Mouse (Mus musculus) hindlimb bud, embryonic 11.5 days (tissue): ENCODE results near the gene Rec114.

Source experiments
- DNase-seq: peaks from one replicate; pipeline ENCODE4 v3.0.0-alpha.2; 2012; ENCODE audit warnings: low read depth, low spot score; ENCODE audit errors: extremely low spot score

The Rec114 gene

DNA sequence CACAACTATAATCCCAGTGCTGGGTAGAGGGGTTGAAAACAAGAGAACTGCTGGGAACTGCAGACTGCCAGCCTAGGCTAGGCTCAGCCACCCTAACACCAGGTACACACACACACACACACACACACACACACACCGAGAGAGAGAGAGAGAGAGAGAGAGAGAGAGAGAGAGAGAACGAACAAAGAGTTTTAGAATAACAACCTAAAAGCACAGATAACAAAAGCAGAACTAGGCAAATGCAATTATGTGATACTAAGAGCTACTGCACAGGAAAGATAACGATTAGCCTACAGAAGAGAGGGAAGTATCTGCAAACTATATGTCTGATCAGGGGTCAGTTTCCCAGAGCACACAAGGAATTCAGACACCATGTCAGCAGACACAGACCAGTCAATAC, 24.8 kb downstream of the Rec114 start:
- no peak for DNase-seq

DNA sequence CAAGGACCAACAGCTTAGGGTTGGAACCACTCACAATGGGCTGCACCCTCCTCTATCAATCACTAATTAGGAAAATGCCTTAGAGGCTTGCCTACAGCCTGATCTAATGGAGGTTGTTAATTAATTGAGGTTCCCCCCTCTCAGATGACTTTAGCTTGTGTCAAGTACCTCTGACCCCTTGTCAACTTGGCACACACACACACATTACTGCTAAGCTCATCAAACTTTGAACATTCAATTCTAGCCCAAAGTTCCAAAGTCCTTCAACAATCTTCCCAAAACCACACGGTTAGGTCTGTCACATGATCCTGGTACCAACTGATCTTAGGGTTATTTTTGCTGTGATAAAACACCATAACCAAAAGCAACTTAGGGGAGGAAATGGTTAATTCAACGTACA, 26.9 kb downstream of the Rec114 start:
- DNase-seq: no peak

DNA sequence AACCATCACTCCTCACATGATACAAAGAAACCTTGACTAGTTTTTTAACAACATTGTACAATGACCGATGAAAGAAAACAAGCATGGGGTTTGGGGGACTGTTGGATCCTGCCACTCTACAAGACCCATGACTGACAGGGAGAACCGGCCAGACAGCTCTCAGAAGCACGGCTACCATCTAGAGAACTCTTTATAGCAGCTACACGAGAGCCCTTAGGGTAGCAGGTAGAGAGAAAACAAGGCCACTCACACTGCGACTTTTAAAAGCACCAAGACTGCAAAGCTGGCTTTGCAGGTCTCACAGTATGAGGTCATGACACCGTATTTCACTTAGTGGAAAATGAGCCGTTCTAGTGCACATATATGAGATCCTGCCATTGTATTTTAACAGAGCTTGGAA, 33.1 kb downstream of the Rec114 start:
- DNase-seq: no peak

DNA sequence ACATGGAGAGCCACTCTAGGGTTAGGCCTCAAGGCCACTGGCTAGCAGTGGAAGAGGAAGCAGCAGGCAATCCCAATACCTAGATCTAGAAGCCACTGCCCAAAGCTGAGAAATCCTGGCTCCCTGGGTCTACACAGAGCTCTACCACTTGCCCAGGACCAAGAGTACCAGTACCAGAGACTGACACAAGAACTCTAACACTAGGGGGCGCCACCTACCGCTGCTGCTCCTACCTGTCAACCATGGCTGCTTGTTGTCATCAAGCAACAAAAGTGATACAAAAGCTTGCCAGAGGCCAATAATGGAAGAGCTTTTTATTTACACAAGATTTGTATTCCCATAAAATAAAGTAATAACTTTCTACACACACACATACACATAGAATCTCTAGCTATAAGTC, 33.8 kb downstream of the Rec114 start:
- peak; percentile 28 for DNase-seq

DNA sequence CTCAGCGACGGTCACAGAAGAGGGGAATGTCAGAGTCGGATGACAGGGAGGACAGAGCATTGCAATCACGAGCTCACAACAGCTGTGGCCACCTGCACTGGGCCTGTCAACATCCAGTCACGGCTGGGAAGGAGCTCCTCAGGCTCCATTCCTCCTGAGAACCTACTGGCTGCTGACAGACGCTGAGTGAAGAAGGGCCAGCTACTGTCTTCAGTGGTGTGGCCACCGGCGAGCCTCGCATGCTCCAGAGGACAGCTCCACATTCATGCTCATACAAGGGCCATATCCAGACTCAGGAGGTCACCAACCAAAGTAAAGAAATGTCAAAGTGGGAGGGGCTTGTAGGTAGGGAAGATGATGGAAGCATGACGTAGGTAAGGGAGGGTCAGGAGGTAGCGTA, 36.0 kb downstream of the Rec114 start:
- DNase-seq: no peak

DNA sequence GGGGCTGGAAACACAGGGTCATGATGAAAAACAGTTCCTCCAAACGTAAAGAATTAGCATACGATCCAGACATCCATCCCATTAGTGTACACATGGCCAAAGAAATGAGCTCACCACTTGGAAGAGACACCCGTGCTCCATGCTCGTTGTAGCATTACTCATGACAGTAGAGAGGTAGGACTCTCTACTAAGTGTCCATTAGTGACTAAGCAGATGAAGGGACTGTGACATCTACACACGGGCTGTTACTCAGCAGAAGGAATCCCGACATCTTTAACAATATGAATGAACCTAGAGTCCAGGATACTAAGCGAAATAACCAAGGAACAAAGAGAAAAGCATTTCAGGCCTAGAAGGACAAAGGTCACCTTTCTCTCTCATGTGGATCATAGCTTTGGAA, 37.7 kb downstream of the Rec114 start:
- no peak for DNase-seq

DNA sequence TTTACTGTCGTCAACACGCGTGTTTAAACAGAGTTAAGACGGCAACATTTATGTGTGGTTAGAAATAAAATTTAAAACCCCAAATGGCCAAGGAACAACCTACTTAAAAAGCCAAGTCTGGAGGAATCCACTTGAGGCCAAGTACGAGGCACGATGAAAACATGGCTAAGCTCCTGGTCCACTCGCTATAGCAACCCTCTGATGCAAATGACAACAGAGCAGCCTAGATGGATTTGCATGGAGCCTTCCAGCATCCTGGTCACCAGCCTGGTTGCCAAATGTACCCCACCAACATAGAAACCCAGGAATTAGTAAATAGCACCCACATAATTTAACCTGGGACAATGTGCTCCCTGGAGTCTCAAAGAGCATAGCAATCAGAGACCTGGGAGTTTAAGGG, 40.0 kb downstream of the Rec114 start:
- DNase-seq: no peak

DNA sequence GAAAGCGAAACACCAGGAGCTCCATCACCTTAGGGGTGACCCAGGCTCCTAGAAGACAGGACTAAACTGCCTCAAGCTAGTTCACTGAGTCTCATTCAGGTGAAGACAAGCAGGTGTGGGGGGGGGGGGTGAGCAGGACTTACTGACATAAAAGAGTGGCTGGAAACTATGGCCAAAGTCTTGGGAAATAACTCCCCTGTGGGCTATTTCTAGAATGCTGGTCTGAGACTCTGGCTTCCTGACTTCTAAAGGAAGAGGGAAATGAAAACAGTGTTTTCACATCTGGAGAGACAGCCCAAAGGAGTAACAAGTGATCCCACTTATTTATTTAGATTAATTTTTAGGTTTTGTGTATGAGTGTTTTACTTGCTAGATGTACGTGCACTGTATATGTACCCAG, 42.0 kb downstream of the Rec114 start:
- DNase-seq: no peak

DNA sequence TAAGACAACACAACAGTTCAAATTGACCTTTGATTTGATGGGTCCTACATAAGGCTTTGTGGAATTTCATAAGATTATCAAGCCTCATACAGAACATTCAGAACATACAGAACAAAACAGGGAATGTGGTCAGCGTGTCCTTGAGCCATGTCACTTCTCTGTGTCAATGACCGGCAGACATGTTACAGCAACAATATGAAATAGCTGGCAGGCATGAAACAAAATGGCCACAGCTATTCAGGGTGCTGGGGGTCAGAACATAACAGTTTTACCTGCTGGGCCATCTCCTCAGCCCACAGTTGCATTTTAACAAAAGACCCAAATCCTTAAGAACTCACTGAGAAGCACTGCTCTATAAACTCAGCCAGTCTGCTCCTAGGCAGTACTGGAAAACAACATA, 45.3 kb downstream of the Rec114 start:
- DNase-seq: no peak

DNA sequence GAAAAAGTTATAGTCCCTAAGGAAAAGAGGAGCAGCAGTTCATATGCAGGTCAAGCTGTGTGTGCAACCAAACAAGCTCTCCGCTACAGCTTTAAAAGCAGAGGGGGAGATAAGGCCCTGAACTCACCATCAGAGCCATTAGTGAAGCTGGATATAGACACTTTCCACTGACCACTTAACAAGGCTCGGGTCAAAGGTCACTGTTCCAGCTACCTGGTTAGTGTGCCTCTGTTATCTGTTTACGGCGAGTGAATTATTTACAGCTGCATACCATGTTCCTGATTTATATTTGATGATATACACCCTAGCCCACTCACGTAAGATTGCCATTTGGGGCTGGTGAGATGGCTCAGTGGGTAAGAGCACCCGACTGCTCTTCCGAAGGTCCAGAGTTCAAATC, 52.3 kb downstream of the Rec114 start:
- DNase-seq: no peak

DNA sequence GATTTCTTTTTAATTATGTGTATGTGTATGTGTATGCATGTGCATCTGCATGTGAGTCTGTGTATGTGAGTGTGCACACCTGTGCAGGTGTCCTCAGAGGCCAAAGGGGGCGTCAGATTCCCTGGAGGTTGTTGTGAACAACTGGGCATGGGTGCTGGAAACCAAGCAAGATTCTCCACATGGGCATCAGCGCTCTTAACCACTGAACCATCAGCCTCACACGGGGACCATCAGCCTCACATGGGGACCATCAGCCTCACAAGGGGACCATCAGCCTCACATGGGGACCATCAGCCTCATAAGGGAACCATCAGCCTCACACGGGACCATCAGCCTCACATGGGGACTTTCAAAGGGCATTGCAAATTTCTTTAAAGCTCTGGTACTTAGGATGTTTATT, 53.1 kb downstream of the Rec114 start:
- no peak for DNase-seq

DNA sequence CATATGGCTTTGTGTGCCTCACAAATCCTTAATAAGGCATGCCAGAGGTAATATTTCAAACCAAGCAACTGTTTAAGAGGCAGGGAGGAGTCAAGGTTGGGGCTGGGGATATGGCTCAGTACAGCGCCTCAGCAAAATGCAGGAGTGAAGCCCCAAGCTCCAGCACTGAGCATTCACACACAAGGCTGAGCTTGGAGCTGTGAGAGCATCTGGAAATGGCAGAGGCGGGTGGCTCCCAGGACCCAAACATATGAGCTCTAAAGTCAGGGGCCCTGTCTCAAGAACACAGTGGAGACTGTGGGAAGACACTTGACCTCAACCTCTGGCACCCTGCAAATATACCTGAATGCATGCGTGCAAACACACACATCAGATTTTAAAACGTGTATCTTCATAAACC, 55.7 kb downstream of the Rec114 start:
- no peak for DNase-seq

DNA sequence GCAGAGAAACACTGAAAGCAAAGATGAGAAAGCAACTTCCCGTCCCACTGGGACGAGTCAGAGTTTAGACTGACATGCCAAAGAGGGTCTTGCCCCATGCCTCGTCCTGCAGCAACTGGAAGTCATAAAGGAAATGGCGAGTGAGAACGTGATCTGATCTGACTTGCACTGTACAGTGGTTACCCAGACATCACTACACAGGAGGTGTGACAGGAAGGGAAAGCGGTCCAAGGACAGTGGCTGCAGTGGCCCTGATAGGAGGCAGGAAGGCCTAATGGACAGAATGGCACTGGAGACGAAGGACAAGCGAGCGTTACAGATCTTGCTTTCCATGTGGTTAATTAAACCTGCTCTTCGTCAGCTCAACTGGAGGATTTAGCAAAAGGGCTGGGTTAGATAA, 58.5 kb downstream of the Rec114 start:
- no peak for DNase-seq

DNA sequence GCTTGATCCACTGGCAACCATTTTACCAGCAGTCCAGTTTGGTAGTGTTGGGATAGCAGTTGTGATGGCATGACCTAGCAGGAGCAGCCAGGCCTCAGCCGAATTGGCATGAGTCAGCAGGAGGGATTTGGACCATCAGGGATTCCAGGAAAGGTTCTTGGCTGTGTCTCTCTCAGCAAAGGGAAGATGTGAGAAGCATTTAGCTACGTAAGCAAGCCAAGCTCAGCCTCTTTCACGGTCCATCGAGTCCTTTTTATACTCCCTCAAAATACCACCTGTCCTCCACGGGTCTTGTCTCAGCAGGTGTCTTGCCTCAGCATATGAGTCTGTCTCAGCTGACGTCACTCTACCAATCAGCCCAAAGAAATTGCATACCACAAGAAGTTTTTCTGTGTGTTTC, 60.4 kb downstream of the Rec114 start:
- DNase-seq: no peak

DNA sequence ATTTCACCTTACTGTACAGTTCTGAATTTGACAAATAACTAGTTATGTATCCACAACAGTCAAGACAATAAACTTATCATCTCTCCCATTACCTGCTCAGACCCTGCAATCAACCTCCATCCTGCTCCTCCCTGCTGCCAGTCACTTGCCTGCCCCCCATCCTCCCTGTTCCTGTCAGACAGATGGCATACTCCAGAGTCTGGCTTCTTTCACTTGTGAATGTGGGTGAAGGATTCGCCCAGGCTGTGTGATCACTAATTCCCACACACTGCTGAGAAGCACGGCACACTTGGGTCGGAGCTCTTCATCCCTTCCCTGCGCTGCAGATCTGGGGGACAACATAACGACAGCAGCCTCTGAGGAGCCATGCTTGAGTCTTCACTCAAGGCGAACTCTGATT, 61.7 kb downstream of the Rec114 start:
- DNase-seq: no peak

DNA sequence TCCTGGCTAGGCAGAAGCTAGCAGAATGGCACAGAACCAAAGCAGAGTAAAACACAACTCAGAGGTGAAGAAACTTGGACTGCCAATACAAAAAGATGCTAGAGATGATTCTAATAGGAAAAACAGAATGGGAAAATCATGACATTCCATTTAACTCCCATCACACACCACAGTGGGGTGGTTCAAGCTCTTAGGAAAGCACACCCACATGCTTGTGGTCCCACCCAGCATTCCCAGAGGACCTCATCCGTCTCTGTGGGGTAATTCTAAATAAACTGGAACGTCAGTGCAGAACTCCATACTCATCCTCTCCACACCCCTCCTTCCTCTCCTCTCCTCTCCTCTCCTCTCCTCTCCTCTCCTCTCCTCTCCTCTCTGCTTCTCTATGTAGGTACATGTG, 62.4 kb downstream of the Rec114 start:
- no peak for DNase-seq

DNA sequence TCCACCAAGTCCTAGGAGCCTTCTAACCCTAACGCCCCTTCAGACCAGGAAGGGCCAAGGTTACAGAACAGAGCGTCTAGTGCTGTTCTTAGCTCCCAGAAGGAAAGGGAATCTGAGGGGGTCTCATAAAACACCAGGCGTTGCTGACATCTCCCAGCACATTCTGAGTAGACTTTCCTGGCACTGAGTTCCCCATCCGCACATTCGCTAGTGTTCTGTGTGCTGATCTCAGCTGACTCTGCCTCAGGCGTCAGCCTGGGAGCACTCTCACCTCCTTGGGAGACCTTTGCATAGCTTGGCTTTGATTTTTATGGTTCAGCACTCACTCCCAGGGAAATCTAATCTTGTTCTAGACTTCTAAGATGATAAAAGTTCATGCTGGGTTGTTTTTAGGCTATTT, 68.4 kb downstream of the Rec114 start:
- no peak for DNase-seq

DNA sequence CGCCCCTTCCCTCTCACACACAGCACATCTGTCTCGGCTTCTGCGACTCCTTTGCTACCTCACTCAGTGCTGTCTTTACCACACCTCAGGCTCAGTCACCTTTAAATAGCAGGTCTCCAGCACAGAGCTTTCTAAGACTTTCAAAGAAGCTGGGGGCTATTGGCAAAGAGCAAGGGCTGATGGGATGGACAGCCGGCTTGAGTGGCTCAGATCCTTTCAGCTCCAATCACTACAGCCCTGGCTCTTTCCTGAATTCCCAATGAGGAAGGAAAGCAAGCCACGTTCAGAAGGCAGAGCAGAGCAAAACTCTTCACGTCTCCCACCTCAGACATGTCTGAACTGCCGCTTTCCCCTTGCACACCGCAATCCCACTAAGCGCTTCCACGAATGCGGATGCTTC, 69.0 kb downstream of the Rec114 start:
- DNase-seq: no peak

DNA sequence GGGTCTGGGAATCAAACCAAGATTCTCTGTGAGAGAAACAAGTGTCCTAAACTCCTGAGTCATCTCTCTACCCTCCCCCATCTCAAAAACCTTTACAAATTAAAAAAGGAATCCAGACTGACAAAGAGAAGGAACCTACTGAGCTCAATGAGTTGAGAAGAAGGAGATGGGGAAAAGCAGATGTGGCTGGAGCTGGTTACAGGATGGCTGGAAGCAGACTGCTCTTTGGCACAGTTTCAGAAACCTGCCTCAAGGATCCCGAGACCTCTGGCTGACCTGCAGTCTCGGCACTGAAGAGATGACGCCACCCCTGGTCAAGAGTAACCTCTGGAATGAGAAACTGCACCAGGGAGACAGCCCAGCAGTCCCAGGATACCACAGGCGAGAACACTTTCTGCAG, 71.3 kb downstream of the Rec114 start:
- no peak for DNase-seq

DNA sequence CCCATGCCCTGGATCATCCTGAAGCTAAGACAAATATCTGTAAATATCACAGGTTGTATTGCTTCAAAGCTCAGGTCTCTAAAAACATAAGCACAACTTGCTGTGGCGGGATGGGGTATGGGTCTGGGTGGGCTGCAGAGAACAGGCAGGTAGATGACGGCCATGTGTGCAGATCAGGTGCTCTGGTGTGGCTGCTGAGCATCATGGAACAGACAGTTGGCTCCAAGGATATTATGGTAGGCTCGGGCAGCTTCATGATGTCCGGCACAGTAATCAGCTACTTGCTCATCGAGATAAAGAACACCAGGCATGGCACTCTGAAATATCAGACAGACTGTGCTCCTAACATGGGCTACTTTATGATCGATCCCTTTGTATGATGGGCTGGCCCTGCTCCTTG, 73.9 kb downstream of the Rec114 start:
- DNase-seq: no peak

DNA sequence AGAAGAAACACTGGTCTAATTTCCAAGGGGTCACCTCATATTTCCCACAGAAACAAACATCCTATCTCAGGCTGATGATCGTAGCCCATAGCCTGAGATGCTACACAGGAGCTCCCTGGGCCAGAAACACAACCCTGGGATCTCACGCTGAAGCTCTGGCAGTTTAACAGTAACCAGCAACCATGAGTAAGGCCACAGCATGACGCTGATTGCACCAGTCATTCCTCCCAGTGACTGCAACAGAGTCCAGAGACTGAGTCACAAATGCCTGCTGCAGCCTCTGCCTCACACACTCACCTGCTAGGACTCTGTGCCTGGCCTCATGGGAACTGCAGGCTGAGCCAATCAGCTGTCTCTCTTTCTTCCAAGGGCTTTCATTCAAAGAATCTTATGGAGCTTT, 74.7 kb downstream of the Rec114 start:
- DNase-seq: no peak

DNA sequence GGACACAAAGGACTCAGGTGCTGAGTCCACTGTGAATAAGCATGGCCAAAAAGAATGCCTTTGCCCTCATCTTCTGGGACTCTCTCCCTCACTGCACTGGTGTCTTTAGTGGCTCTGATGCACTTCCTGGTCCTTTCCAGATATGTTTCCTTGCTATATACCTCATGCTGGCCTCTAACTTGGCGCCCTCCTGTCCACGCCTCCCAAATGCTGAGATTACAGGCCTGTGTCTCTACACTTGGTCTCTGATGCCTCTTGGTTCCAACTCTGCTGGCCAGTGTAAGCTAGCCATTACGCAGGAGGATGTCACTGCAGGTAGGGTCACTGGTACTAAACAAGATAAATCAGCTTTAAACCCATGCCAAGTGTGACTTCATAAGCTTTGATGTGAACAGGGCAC, 75.6 kb downstream of the Rec114 start:
- no peak for DNase-seq

DNA sequence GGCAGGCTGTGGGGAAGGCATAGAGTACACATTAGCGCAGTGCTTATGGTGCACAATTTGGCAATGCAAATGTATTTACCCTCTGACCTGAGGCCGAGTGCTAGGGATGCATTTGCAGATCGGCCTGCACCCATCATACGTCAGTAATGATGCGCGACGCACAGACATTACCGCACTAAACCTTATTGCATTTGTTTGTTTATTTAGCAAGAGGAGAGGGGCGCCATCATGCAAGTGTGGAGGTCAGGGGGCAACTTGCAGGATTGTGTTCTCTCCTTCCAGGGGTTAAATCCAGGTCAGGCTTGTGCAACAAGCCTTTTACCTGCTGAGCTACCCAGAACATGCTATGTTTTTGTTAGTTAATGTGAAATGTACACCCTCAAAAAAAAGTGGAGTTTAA, 76.5 kb downstream of the Rec114 start:
- DNase-seq: no peak

DNA sequence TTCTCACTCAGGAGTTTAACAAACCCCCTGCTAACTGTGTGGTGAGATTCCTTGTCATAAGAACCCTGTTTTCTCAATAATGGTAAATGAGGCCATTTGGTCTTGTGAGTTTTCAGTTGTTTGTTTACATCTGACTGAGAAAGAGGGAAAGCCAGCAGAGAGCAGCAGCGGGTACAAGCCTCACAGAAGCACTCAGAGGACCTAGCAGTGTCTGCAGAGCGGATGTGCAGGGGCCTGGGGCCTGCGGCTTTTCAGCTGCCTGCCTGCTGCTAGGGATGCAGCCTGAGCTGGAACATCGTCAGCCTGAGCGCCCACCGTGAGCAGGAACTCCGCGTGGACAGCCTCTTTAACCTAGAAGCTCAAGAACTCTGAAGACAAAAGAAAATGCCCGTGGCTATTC, 77.6 kb downstream of the Rec114 start:
- DNase-seq: no peak
